Mouse (Mus musculus) cerebellum, postnatal 14 days (tissue): ENCODE results near the gene Rhox6.
"Not testable (repeated sequence)": the region's sequence is repeated elsewhere in the genome, so short reads cannot be mapped to it uniquely, and the experiment has no call there.

Experiments
- DNase-seq, 2 experiments: peaks; one replicate each; pipeline ENCODE4 v3.0.0; 2021; ENCODE audit warnings: mixed read lengths in 2 of 2

Gene Rhox6

GRCm38 (mm10) chrX:37826610-37827009 lies at the start of gene Rhox6:
Rhox6 (plus strand) TSS chrX:37826910.
- not testable (repeated sequence) for DNase-seq

GRCm38 (mm10) chrX:37807286-37808080 lies 19.2 kb upstream of the Rhox6 start:
- no peak for DNase-seq

GRCm38 (mm10) chrX:37809396-37809795 lies 17.3 kb upstream of the Rhox6 start:
- DNase-seq = no peak

- DNase-seq = peak; percentile 19 to 51
These were observed 15.5 kb upstream of the Rhox6 start for GRCm38 (mm10) chrX:37811179-37811578.

- DNase-seq = peak in 1 of 2 experiments; percentile 0
These were observed 11.0 kb upstream of the Rhox6 start for GRCm38 (mm10) chrX:37815665-37816064.

GRCm38 (mm10) chrX:37831386-37831785 lies 4.7 kb downstream of the Rhox6 start, which contains the start of gene Rhox7a:
Rhox7a (plus strand) TSS chrX:37831686.
- not testable (repeated sequence) for DNase-seq

- DNase-seq = no peak
These were observed 44.9 kb downstream of the Rhox6 start for GRCm38 (mm10) chrX:37871641-37872040.

GRCm38 (mm10) chrX:37878844-37879243 lies 52.1 kb downstream of the Rhox6 start, which contains the start of gene Rhox8:
Rhox8 (minus strand) TSS chrX:37878944.
- DNase-seq = no peak
